Mouse (Mus musculus) embryonic stem cell, embryonic (primary cell): Measurements from ENCODE around the gene Taar8a.
"Not testable (repeated sequence)": the region's sequence is repeated elsewhere in the genome, so short reads cannot be mapped to it uniquely, and the experiment has no call there.

Experiments
- CTCF ChIA-PET, 4 experiments: fragments of 300-600 bp in 2 of 4; fragments of 350-600 bp in 2 of 4; sonication (Branson Sonifier 250); formaldehyde crosslinking; loops; one replicate each; lab custom pipeline; 2022; ENCODE audit warnings: inconsistent platforms in 2 of 4; lab: Charles Lee
- POLR2A ChIA-PET, 4 experiments: fragments of 300-600 bp in 2 of 4; fragments of 350-600 bp in 2 of 4; sonication (Branson Sonifier 250); formaldehyde crosslinking; loops; one replicate each; lab custom pipeline; 2022; ENCODE audit warnings: antibody characterized with exemption in 4 of 4, inconsistent platforms in 1 of 4; lab: Charles Lee

Gene Taar8a

GRCm38 (mm10) chr10:24076200-24076599, at the start of gene Taar8a:
Taar8a (plus strand) TSS chr10:24076500.
- CTCF ChIA-PET, POLR2A ChIA-PET: not testable (repeated sequence)

DNA sequence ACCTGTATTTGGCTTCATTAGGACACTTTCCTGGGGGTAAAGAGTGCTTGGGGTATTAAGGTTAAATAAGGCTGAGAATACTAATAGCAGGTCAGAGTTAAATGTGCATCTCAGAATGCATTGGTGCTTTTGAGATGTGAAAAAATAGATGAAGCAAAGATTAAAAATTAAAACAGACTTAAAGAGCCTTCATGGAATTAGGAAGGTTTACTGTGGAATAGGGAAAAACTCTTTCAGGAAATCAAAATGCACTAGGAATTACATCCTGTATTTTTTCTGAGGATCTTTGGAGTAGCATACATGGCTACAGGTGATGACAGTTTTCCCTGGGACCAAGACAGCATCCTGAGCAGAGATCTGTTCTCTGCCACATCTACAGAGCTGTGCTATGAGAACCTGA, 49.4 kb upstream of the Taar8a start, which contains the start of gene Taar7d:
Gene Taar7d (plus strand): TSS at position 301 of the 400 bp plus-strand sequence.
- ChIA-PET CTCF (no interaction called here), POLR2A (no interaction called here)

DNA sequence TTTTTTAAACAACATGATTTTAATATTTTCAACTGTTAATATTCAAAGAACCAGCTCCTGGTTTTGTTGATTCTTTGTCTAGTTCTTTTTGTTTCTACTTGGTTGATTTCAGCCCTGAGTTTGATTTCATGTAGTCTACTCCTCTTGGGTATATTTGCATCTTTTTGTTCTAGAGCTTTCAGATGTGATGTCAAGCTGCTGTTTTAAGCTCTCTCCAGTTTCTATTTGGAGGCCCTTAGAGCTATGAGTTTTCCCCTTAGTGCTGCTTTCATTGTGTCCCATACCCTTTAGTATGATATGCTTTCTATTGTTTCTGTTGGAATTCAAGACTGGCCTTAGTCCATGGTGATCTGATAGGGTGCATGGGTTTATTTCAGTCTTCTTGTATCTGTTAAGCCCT, 45.0 kb upstream of the Taar8a start:
- CTCF ChIA-PET: interaction anchor here in 1 of 4 experiments (1.2 kb wide), 1 partner anchor 100 kb away, joined by 3 read pairs; no protein-coding TSS in a partner anchor
- POLR2A ChIA-PET: no interaction called here

DNA sequence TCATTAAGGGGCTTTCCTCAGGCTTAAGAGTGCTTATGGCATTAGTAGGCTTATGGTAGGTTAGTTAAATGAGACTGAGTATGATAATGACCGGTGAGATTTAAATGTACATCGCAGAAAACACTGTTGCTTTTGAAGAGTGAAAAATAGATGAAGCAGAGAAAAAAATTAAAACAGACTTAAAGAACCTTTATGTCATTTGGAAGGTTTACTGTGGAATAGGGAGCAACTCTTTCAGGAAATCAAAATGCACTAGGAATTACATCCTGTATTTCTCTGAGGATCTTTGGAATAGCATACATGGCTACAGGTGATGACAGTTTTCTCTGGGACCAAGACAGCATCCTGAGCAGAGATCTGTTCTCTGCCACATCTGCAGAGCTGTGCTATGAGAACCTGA, 39.0 kb upstream of the Taar8a start, which contains the start of gene Taar7e:
Gene Taar7e (plus strand): TSS at position 301 of the 400 bp plus-strand sequence.
- CTCF ChIA-PET: interaction anchor here in 1 of 4 experiments (1.1 kb wide), 1 partner anchor 73 kb away, joined by 3 read pairs; no protein-coding TSS in a partner anchor
- POLR2A ChIA-PET: no interaction called here

DNA sequence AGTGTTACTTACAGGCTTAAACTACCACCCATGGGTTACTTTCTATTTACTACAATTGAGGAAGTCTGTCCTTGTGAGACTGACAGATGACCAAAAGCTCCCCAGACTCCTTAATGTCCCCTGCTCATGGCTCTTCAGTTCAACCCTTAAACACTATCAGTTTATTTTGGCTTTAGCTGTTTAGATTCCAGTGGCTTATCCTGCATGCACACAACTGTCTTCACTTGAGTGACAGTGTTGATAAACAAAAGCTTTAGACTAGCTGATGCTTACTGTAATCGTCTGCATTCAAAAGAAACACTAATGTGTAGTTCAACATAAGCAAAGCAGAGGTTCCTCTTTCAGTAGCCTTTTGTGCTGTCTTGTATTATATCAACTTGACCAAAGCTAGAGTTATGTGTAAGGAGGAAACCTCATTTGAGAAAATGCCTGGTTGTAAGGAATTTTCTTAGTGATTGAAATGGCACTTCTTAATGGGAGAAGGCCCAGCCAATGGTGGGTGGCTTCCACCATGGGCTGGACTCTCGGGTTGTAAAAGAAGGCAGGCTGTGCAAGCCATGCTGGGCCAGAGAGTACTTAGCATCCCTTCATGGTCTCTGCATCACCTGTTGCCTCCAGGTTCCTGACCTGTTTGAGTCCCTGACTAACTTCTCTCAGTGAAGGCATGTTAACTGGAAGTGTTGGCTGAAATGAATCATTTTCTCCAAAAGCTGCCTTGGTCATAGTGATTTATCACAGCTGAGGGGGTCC, 36.0 kb upstream of the Taar8a start:
- ChIA-PET CTCF (interaction anchor here in 1 of 4 experiments (0.6 kb wide), 1 partner anchor 88 kb away, joined by 4 read pairs; no protein-coding TSS in a partner anchor), POLR2A (no interaction called here)

GRCm38 (mm10) chr10:24049210-24049609, 27.1 kb upstream of the Taar8a start, which contains the start of gene Taar7f:
Taar7f (plus strand) TSS chr10:24049510.
- ChIA-PET CTCF (no interaction called here), POLR2A (no interaction called here)

- CTCF ChIA-PET: no interaction called here
- POLR2A ChIA-PET: interaction anchor here in 1 of 4 experiments (1.1 kb wide), 1 partner anchor 19 kb away, joined by 3 read pairs; no protein-coding TSS in a partner anchor
Measured at GRCm38 (mm10) chr10:24052039-24052438, 24.3 kb upstream of the Taar8a start.

DNA sequence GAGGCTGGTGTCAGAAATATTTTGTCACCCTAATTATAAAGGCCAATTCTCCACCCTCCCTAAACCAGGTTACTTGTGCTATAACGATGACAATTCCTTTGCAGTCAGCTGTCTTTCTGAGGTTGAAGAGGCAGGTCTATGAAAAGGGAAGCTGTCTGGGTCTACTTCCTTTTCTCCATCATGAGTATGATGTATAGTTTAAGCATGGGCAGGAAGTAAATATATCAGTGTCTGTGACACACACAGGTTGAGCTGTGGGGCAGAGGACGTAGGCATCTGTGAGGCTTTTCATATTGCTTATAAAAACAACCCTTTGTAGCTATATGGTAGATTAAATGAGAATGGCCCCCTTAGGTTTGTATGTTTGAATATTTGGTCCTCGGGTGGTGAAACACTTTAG, 17.3 kb upstream of the Taar8a start:
- CTCF ChIA-PET: no interaction called here
- POLR2A ChIA-PET: no interaction called here

DNA sequence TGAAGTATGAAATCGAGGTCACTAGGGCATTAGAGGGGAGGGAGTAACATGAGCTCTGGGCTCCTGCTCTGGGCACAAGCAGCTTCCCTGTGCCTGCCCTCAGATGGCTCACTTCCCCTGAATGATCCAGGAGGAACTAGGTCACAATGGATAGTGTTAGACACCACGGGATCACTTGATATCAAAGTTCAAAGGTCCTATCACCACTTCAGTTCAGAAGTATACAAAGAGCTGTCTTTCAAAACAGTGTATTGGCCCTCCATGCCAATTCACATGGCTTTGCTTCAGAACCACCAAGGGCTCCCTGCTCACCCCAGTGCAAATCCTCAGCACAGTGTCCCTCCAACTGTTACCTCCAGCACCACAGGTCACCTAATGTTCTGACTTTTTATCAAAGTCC, 1.5 kb upstream of the Taar8a start:
- POLR2A ChIA-PET, CTCF ChIA-PET: not testable (repeated sequence)

- ChIA-PET CTCF (interaction anchor here in 2 of 4 experiments (0.6 to 1.1 kb wide), 4 partner anchors 9 to 103 kb away, joined by 3 read pairs; no protein-coding TSS in a partner anchor), POLR2A (no interaction called here)
Measured at GRCm38 (mm10) chr10:24080166-24080565, 3.9 kb downstream of the Taar8a start.

DNA sequence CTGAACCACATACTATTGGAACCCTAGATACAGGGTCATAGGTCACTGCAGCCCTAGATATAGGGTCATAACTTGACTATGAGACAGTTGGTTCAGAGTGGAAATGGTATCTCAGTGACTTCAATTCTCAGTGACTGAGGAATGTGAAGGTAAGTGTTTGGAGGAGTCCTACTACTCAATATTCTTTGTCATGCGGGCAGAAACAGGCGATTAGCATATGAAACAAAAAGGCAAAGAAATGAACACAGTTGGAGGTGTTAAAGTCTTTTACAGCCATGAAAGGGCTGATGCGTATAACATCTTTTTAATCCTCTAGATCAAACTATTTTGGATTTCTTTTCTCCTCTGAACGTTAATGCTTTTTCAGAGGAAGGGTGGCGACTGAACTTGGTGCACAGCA, 9.6 kb downstream of the Taar8a start:
- CTCF ChIA-PET: no interaction called here

GRCm38 (mm10) chr10:24086555-24086954, 10.3 kb downstream of the Taar8a start:
- ChIA-PET CTCF (interaction anchor here in 2 of 4 experiments (0.7 to 0.9 kb wide), 2 partner anchors 45 to 146 kb away, joined by 3 read pairs; no protein-coding TSS in a partner anchor), POLR2A (interaction anchor here in 1 of 4 experiments (0.6 to 0.9 kb wide), 2 partner anchors 20 to 299 kb away, joined by 3 read pairs; no protein-coding TSS in a partner anchor)

More for the DNA sequence above, 9.6 kb downstream of the Taar8a start:
- POLR2A ChIA-PET: no interaction called here

GRCm38 (mm10) chr10:24087168-24087567, 10.9 kb downstream of the Taar8a start:
- ChIA-PET CTCF (interaction anchor here in 1 of 4 experiments (0.9 kb wide), 1 partner anchor 44 kb away, joined by 3 read pairs; no protein-coding TSS in a partner anchor), POLR2A (interaction anchor here in 1 of 4 experiments (0.6 to 0.9 kb wide), 2 partner anchors 125 to 299 kb away, joined by 3 to 5 read pairs; no protein-coding TSS in a partner anchor)

DNA sequence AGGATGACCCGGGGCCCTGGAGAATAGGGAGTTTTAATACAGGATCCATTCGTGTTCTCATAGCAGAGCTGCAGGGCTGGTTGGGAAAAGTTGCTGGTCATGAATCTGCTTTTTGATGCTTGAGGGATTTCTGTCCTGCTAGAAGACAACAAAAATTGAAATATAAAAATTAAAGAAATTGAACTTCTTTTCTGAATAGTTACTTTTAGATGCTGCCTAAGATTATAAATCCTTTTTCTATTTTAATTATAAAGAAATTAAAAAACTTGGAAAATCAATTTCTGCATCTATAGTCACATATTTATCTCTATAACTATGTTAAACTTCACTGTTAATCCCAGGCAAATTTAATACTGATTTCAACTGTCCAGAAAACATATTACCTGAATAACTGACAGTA, 15.9 kb downstream of the Taar8a start, which contains the start of gene Taar8b:
Gene Taar8b (minus strand): TSS at position 101 of the 400 bp plus-strand sequence.
- POLR2A ChIA-PET: no interaction called here
- CTCF ChIA-PET: no interaction called here

GRCm38 (mm10) chr10:24097010-24097409, 20.7 kb downstream of the Taar8a start:
- POLR2A ChIA-PET, CTCF ChIA-PET: not testable (repeated sequence)

DNA sequence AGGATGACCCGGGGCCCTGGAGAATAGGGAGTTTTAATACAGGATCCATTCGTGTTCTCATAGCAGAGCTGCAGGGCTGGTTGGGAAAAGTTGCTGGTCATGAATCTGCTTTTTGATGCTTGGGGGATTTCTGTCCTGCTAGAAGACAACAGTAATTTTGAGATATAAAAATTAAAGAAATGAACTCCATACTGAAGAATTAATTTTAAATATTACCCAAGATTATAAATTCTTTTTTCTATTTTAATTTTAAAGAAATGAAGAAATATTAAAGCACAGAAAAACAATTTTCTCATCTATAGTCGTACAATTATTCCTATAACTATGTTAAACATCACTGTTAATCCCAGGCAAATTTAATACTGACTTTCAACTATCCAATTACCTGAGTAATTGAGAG, 25.5 kb downstream of the Taar8a start, which contains the start of gene Taar8c:
Gene Taar8c (minus strand): TSS at position 101 of the 400 bp plus-strand sequence.
- POLR2A ChIA-PET, CTCF ChIA-PET: not testable (repeated sequence)

DNA sequence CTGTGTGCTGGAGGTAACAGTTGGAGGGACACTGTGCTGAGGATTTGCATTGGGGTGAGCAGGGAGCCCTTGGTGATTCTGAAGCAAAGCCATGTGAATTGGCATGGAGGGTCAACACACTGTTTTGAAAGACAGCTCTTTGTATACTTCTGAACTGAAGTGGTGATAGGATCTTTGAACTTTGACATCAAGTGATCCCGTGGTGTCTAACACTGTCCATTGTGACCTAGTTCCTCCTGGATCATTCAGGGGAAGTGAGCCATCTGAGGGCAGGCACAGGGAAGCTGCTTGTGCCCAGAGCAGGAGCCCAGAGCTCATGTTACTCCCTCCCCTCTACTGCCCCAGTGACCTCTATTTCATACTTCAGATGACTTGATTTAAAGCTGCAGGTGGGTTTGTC, 27.0 kb downstream of the Taar8a start:
- CTCF ChIA-PET, POLR2A ChIA-PET: not testable (repeated sequence)

DNA sequence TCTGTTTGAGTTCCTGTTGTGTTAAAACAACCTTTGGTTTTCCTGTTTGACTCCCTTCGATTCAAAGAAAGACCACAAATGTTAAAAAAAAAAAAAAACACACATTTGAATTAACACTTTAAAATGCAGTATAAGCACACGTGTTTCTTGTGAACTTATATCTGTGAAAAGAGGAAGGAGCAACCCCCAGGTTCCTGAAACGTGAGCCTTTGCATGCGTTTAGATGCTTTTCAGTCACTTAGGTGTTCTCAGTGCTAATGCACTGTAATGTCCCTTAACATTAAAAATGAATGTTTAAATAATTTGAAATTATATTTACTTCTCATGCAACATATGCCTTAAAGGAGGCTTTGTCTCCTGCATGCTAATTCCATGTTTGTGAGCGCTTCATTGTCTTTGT, 31.4 kb downstream of the Taar8a start:
- CTCF ChIA-PET: interaction anchor here in 1 of 4 experiments (0.8 kb wide), 1 partner anchor 25 kb away, joined by 10 read pairs; no protein-coding TSS in a partner anchor

DNA sequence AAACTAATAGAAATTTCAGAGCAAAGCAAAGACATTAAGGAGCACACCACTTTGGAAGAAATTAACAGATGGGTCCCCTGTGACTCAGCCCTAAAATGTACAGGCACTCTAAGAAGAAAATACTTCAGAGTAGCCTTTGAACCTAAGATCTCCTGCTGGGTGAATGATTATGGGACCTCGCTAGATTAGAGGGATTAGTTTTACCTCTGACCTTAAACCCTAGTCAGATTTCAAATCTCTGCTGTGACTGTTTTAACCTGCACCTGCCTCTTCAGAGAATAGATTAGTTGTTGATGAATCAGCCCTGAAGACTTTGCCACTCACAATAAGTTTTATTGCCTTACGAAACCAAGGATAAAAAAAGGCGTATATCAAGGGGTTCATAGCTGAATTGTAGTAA, 31.9 kb downstream of the Taar8a start:
- CTCF ChIA-PET: no interaction called here
- POLR2A ChIA-PET: interaction anchor here in 1 of 4 experiments (0.6 kb wide), 1 partner anchor 129 kb away, joined by 3 read pairs; no protein-coding TSS in a partner anchor

More for the DNA sequence above, 31.4 kb downstream of the Taar8a start:
- POLR2A ChIA-PET: interaction anchor here in 1 of 4 experiments (0.7 kb wide), 1 partner anchor 42 kb away, joined by 3 read pairs; no protein-coding TSS in a partner anchor
